Mouse (Mus musculus) fibroblast of lung, adult 2 months (primary cell): ENCODE results near the gene Atp2b1.

Experiments used
- DNase-seq: peaks from one replicate; pipeline ENCODE4 v3.0.0-alpha.2; 2011; ENCODE audit warnings: low read depth

Atp2b1 gene

GRCm38 (mm10) chr10:98913961-98914809 is at the start of gene Atp2b1:
Atp2b1 (plus strand) TSS chr10:98914406.
- DNase-seq: peak; percentile 85

- DNase-seq: no peak
These were observed 49.4 kb upstream of the Atp2b1 start for GRCm38 (mm10) chr10:98864851-98865250.

DNA sequence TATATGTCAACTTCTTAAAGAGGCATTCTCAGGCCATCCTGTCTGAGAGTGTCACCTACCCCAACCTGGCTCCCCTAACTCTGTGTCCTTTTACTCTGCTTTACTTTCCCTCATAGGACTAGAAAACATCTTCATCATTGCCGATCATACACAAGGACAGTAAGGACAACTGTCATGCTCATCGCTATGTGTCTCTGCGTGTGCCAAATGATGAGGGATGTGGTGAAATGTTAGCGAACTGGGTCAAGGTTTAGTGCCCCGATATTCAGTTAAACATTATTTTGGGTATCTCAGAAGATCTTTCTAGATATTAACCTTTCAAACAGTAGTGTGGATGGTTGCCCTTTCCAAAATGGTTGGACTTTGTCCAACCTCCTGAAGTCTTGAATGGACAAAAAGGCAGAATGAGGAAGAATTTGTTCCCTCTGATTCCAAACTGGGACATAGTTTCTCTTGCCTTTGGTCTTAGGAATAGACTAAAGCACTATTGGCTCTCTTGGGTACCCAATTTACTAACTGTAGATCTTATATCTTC is 47.3 kb upstream of the Atp2b1 start:
- no peak for DNase-seq

- DNase-seq: no peak
These were observed 45.8 kb upstream of the Atp2b1 start for GRCm38 (mm10) chr10:98868351-98868908.

DNA sequence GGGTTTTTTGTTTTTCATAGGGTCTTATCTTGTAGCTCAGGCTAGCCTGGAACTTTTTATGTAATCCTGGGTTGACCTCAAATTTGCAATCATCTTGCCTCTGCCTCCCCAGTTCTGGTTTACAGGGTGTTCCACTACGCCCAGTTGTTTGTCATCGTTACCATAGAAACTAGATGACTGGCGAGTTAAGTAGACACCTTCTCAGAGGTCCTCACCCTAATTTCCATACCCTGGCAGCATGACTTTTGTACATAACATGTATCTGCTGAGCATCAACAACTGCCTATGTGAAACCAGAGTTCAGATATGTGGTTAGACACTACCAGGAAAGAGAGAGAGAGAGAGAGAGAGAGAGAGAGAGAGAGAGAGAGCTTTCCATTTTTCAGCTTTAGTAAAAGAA is 36.4 kb upstream of the Atp2b1 start:
- DNase-seq: no peak

DNA sequence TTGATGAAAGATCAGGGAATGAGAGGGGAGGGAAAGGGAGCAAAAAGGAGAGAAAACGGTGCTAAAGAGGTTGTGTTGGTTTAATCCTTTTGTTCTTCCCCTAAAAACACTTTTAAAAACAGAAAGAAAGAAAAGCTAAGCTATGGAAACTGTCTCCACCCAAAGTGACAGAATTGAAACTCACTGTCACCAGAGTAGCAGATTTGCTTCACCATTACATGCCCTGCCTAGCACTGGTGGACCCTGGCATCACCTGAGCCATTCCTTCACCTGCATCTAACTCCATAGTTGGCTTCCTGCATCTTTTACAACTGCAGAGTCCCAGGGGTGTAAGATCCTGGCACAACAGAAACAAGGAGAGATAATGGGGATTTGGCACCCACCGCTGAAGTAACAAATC is 35.6 kb upstream of the Atp2b1 start:
- DNase-seq: no peak

GRCm38 (mm10) chr10:98880057-98880456 is 34.1 kb upstream of the Atp2b1 start:
- DNase-seq: no peak

DNA sequence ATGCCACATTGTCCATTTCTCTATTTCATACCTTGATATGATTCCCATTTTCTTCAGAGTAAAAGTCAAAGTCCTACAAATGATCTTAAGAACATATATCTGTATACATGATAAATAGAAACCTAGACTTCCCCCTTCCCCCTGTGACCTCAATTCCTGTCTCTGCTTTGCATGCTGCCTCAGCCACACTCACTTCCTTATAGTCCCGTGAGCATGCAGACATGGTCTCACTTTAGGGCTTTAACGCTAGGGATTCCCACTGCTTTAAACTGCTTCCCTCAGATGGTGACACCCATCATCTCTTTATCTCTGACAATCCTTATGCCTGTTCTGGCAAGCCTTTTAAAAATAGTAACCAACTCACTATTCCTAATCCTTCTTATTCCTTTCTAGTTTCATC is 33.5 kb upstream of the Atp2b1 start:
- no peak for DNase-seq

GRCm38 (mm10) chr10:98881492-98881891 is 32.7 kb upstream of the Atp2b1 start:
- no peak for DNase-seq

- DNase-seq: no peak
These were observed 31.6 kb upstream of the Atp2b1 start for GRCm38 (mm10) chr10:98882587-98882986.

- no peak for DNase-seq
These were observed 29.8 kb upstream of the Atp2b1 start for GRCm38 (mm10) chr10:98884445-98884844.

- DNase-seq: no peak
These were observed 27.4 kb upstream of the Atp2b1 start for GRCm38 (mm10) chr10:98886770-98887271.

DNA sequence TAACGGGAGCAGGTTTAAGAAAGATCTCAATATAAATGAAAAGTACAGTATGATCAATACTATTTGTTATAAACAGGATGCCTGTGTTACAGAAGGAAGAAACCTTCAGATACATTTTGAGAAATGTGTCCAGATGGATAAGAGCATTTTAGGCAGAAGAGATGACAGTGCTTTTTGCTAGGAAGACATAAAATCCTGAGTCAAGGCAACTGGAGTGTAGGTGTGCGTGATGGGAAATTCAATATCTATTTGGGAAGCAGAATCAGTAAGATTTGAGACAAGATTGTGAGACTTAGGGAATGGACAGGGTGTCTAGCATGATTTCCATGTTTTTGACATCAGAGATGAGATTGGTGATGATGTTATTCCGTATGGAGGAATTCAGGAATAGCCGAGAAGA is 22.8 kb upstream of the Atp2b1 start:
- no peak for DNase-seq

- DNase-seq: no peak
These were observed 16.7 kb upstream of the Atp2b1 start for GRCm38 (mm10) chr10:98897507-98897906.

GRCm38 (mm10) chr10:98897913-98898748 is 16.1 kb upstream of the Atp2b1 start:
- DNase-seq: no peak

DNA sequence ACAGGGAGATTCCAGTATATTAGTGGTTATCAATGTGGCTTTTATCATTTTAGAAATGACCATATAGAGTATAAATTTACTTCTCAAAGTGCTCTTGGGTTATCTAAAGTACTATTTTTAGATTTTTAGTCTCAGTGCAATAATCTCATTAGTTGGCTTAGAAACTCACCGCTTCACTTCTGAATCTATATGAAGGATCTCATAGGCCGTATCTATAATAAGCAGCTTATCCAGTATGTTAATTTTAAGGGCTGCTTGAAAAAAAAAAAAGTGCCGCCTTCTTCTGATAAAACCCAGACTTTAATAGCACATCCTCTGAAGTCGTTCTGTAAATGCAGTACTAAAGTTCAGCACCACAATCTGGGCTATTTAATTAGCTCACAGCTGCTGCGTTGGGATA is 12.7 kb upstream of the Atp2b1 start:
- no peak for DNase-seq

GRCm38 (mm10) chr10:98905987-98906386 is 8.2 kb upstream of the Atp2b1 start:
- DNase-seq: no peak

- DNase-seq: no peak
These were observed 7.2 kb upstream of the Atp2b1 start for GRCm38 (mm10) chr10:98906941-98907549.

DNA sequence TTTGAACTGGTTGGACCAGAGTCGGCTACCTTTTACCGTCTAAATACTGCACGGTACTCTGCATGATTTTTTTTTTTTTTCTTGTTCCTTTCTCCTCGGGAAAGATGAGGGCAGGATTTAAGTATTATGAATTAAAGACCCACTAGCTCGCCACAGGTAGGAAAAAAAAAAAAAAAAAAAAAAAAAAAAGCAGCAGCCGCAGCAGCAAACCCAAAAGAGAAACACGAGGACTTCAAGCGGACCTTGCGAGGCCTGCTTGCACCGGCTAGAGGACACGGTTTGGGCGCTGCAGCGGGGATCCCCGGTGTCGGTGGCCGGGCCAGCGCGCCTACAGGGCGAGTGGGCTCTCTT is 621 bp upstream of the Atp2b1 start:
- DNase-seq: no peak

GRCm38 (mm10) chr10:98914810-98915241 is 620 bp downstream of the Atp2b1 start:
- peak; percentile 27 for DNase-seq

DNA sequence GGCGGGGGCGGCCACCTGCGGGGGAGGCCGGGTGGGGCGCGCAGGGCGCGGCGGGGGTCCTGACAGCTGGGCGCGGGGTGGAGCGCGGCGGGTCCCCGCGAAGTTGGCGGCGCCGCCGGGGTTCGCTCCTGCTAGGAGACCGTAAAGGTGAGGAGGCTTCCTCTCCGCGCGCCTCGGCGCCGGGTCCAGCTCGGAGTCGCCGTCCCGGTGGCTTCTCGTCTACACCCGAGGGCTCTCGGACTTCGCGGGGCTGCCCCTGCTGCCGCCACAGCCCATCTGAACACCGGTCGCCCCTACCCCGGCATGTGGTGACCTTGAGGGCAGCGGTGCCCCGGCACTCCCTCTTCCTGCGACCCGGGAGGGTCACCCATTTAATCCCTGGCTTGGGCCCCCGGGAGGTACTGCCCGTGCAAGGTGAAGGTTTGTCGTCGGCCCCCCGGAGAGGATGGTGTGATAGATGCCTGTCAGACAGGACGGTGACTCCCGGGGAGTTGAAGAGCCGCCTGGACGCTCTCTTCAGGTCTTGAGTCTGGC is 1.3 kb downstream of the Atp2b1 start:
- no peak for DNase-seq
